Mouse (Mus musculus) midbrain, postnatal 0 days (tissue): Measurements from ENCODE around the gene Alpk1. TPM values are rescaled to one million over a fixed set of nuclear protein-coding genes. Genes with fewer than 3 reads are reported as not detected.
A peak's percentile ranks its signal among the peaks of the same experiment; 100 is the strongest.

Experiments used
- ATAC-seq: fragments of 200-750 bp; cut with Nextera tagmentation; 2 replicates; pipeline ENCODE4 v1.8.0; 2017; ENCODE audit warnings: moderate number of reproducible peaks, mild to moderate bottlenecking, moderate TSS enrichment, moderate library complexity; ENCODE audit not compliant: low FRiP score
- DNase-seq: peaks from one replicate; pipeline ENCODE4 v3.0.0-alpha.2; 2015; ENCODE audit warnings: low spot score
- H3K27ac ChIP-seq: fragments of 300-500 bp; sonication (generic); 2 replicates; pipeline ENCODE4 v1.5.1; 2014; ENCODE audit warnings: low read depth, mild to moderate bottlenecking, low read length, mixed read lengths
- H3K27me3 ChIP-seq: fragments of 300-500 bp; sonication (generic); 2 replicates; pipeline ENCODE4 v1.6.1; 2014; ENCODE audit warnings: low read length, control low read depth, mixed read lengths; ENCODE audit not compliant: insufficient read depth
- H3K36me3 ChIP-seq: fragments of 300-500 bp; sonication (generic); 2 replicates; pipeline ENCODE4 v1.6.1; 2014; ENCODE audit warnings: low read length, control low read depth, mixed read lengths; ENCODE audit not compliant: insufficient read depth
- H3K4me1 ChIP-seq: fragments of 300-500 bp; sonication (generic); 2 replicates; pipeline ENCODE4 v1.6.1; 2014; ENCODE audit warnings: mild to moderate bottlenecking, control low read depth, antibody characterized with exemption, low read length, mixed read lengths; ENCODE audit not compliant: insufficient read depth
- H3K4me2 ChIP-seq: fragments of 300-500 bp; sonication (generic); 2 replicates; pipeline ENCODE4 v1.6.1; 2014; ENCODE audit warnings: low read depth, mild to moderate bottlenecking, low read length, mixed read lengths; ENCODE audit not compliant: poor library complexity, severe bottlenecking
- H3K4me3 ChIP-seq: fragments of 300-500 bp; sonication (generic); 2 replicates; pipeline ENCODE4 v1.5.1; 2014; ENCODE audit warnings: low read depth, mild to moderate bottlenecking, low read length, moderate library complexity
- H3K9ac ChIP-seq: fragments of 300-500 bp; sonication (generic); replicated peaks from 2 replicates; pipeline ENCODE4 v1.6.1; 2014; ENCODE audit warnings: mild to moderate bottlenecking, low read length, moderate library complexity, mixed read lengths; ENCODE audit not compliant: poor library complexity, severe bottlenecking
- H3K9me3 ChIP-seq: fragments of 300-500 bp; sonication (generic); 2 replicates; pipeline ENCODE4 v1.6.1; 2016; ENCODE audit warnings: low read length, control low read depth
- CTCF ChIP-seq: IDR thresholded peaks from 2 replicates; pipeline ENCODE4 v1.5.1; 2016; ENCODE audit warnings: antibody characterized with exemption, mild to moderate bottlenecking
- WGBS: fragments of 180-500 bp; shearing (Covaris S2); extraction: QIAGEN DNeasy Blood & Tissue Kit; methylation state at CpG from one replicate; pipeline ENCODE4 v1.1.7; 2014; 5-methylcytosine and 5-hydroxymethylcytosine counted together
- polyA plus RNA-seq: library from polyadenylated mRNA; unstranded; fragments of >200 nt; fragmentation: Nextera tagmentation; extraction: Ambion mirVana; gene quantifications from 2 replicates; pipeline ENCODE4 v1.2.1, GENCODE M21; 2015
- total RNA-seq: library from RNA; depleted of rRNA; stranded (reverse); fragments of >200 nt; gene quantifications from 2 replicates; pipeline ENCODE4 v1.2.3, GENCODE M21; 2014; rRNA removed

Gene Alpk1
- total and polyA plus RNA-seq, 2 experiments from 2014 or later: 0.25 to 0.60 TPM

DNA sequence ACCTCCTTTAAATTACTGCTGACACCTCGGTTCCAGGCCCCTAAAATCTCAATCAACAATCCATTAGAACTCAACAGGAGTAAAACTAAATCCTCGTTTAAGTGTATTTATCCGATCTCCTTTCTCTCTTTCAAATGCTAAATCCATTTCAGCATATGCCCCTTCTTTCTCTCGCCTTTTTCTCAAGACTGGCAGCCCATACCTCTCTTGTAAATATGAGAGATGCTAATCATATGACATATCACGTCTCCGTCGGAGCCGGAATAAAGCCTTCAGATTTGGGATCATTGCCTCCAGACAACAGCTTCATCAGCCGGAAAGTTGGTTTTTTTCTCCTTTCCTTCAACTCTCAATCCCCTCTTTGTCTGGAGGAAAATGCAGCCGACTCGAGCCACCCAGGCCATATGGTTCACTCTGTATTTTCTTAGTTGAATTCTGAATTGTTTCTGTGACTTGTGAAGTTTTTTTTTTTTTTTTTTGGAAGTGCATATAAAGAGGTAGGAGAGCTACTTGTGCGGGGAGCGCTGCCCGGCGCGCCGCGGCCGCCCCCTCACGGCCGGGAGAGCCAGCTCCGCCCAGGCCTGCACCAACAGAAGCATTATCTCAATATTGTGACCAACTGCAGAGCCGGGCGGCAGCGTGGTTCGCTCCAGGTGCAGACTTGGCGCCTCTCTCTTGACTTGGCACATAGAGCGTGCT is 154.5 kb downstream of the Alpk1 start:
- peaks cover 4% of the 10 kb centered on the region; the same call in 1 of the 2 replicates for H3K4me1 ChIP-seq
- H3K27me3 ChIP-seq: peaks cover 61% of the 10 kb centered on the region
- H3K9me3 ChIP-seq: no peaks in the 10 kb centered on the region
- DNase-seq: no peak
- H3K4me2 ChIP-seq: peak overlapping the region; percentile 40
- 1% methylated on average over 28 of the region's 28 CpGs for WGBS
- H3K36me3 ChIP-seq: no peaks in the 10 kb centered on the region
- ATAC-seq: no peak
- TF ChIP-seq CTCF: no peak
- H3K4me3 ChIP-seq: peak overlapping the region; percentile 24
- no peak overlapping the region for H3K27ac ChIP-seq
- no peak overlapping the region for H3K9ac ChIP-seq

DNA sequence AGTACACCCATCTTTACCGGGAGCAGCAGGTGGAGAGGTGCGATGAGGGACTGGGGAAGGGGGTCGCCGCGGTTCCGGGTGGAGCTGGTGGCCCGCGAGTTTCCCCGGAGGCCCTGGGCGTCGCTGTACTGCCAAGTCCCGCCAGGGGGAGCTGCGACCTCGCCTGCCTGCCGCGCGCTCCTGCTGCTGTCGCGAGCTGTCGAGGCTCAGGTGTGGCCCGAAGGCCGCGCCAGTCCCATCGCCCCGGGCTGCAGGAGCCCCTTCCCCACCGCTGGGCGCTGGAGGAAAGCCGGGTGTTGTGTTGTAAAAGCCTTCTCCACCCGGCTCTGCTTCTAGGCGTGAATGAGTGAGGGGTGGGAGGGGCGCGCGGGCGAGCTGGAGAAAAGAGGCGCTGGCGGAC is 155.0 kb downstream of the Alpk1 start:
- no peaks in the 10 kb centered on the region for H3K9me3 ChIP-seq
- no peaks in the 10 kb centered on the region for H3K36me3 ChIP-seq
- WGBS: under 1% methylated on average over 36 of the region's 36 CpGs
- peak; percentile 76 for TF ChIP-seq CTCF
- no peak overlapping the region for H3K9ac ChIP-seq
- no peak overlapping the region for H3K27ac ChIP-seq
- H3K27me3 ChIP-seq: peaks cover 57% of the 10 kb centered on the region
- peaks cover 4% of the 10 kb centered on the region; the same call in 1 of the 2 replicates for H3K4me1 ChIP-seq
- peak overlapping the region; percentile 40 for H3K4me2 ChIP-seq
- ATAC-seq (peak; percentile 47; the same call in 1 of the 2 replicates), DNase-seq (peak; percentile 57)
- peak overlapping the region; percentile 24 for H3K4me3 ChIP-seq

Other genes starting within 250 kb of the Alpk1 start
- 9.0 and 14.0 TPM in 2 replicates for gene Larp7, start 227.2 kb downstream of the Alpk1 start, total RNA-seq
- 27.6 and 31.8 TPM in 2 replicates for gene Larp7, start 227.2 kb downstream of the Alpk1 start, polyA plus RNA-seq
- gene Zgrf1, start 227.0 kb downstream of the Alpk1 start, total RNA-seq: 2.0 and 3.3 TPM in 2 replicates
- 1.3 and 1.9 TPM in 2 replicates for gene Zgrf1, start 227.0 kb downstream of the Alpk1 start, polyA plus RNA-seq
- 0.99 and 2.3 TPM in 2 replicates for gene Neurog2, start 147.4 kb downstream of the Alpk1 start, total RNA-seq
- 0.21 and 0.51 TPM in 2 replicates for gene Neurog2, start 147.4 kb downstream of the Alpk1 start, polyA plus RNA-seq
- gene Tifa, start 9.3 kb upstream of the Alpk1 start, total RNA-seq: 1.4 and 2.6 TPM in 2 replicates
- 2.6 and 2.9 TPM in 2 replicates for gene Tifa, start 9.3 kb upstream of the Alpk1 start, polyA plus RNA-seq
- gene Ap1ar, start 57.0 kb upstream of the Alpk1 start, total RNA-seq: 111 and 119 TPM in 2 replicates
- 71.2 and 78.6 TPM in 2 replicates for gene Ap1ar, start 57.0 kb upstream of the Alpk1 start, polyA plus RNA-seq
- gene Fam241a, start 115.8 kb upstream of the Alpk1 start, total RNA-seq: 4.7 and 8.7 TPM in 2 replicates
- gene Fam241a, start 115.8 kb upstream of the Alpk1 start, polyA plus RNA-seq: 6.6 and 7.9 TPM in 2 replicates